8 mouse cellular contexts compared by ENCODE assay signal in genomic region chr10:63428243-63429022, GRCm38 (mm10). TPM values are rescaled to one million over a fixed set of nuclear protein-coding genes. Genes with fewer than 3 reads are reported as not detected.
A peak's percentile ranks its signal among the peaks of the same experiment; 100 is the strongest.
DNase-seq lines count a peak whose midpoint lies in the region; ATAC-seq and TF ChIP-seq lines count a peak whose summit lies in the region.

No protein-coding gene starts in this region.

- peak; percentile 31 for DNase-seq in kidney, adult 9 months
- no peak for DNase-seq in kidney, adult 11 months
- DNase-seq in adrenal gland, postnatal 36 days: peak; percentile 30 to 45
- DNase-seq in heart, postnatal 4 days: peak; percentile 36
- DNase-seq in left cerebral cortex, postnatal 36 days (ENCODE audit: low spot score in 2 of 2): peak; percentile 32 to 43
- peak; percentile 26 to 73 for DNase-seq in spleen, postnatal 4 days (ENCODE audit: low spot score in 2 of 2)

- no peak overlapping the region for H3K27ac ChIP-seq in embryonic fibroblast, embryonic 13.5 days (ENCODE audit: insufficient read depth, low read length)

- TF ChIP-seq CTCF in embryonic fibroblast, embryonic 13.5 days (IDR thresholded peaks at IDR 0.05; ENCODE audit: borderline replicate concordance, insufficient read depth, low read length): no peak

- peak overlapping the region; percentile 66 for H3K4me3 ChIP-seq in embryonic fibroblast, embryonic 13.5 days (ENCODE audit: insufficient read depth, low read length)

- ATAC-seq in megakaryocyte progenitor cell, adult 5-6 weeks (replicated peaks; ENCODE audit: poor library complexity): peak; percentile 26

- H3K4me1 ChIP-seq in embryonic fibroblast, embryonic 13.5 days (ENCODE audit: control insufficient read depth, insufficient read depth, low read length): no peaks in the 10 kb centered on the region

- intact Hi-C loops in left cerebral cortex, postnatal 36 days (cut with DNase I): no loop called here

- no peak for TF ChIP-seq POLR2A in embryonic fibroblast, embryonic 13.5 days (IDR thresholded peaks at IDR 0.05; ENCODE audit: low read depth, low read length)

RNA-seq across cellular contexts. Expression of gene Ctnna3, which starts 1.5 kb away (rescaled TPM):
- 1 to 10 TPM in 1 of 2 experiments, under 1 TPM in 1; 0.63 to 1.1 TPM for total RNA-seq in adrenal gland, postnatal 36 days (2021)
- 0.14 TPM in 1 of 2 replicates, not detected in the other for polyA plus RNA-seq in embryonic fibroblast, embryonic 13.5 days (2011; ENCODE audit: insufficient read length, low read depth, missing spikeins)
- 10 to 100 TPM; 81.4 to 88.7 TPM for total RNA-seq in heart, postnatal 4 days (2021)
- 1 to 10 TPM; 1.8 to 2.7 TPM for total RNA-seq in left cerebral cortex, postnatal 36 days (2021)
- total RNA-seq in megakaryocyte progenitor cell, adult 5-6 weeks (2015): not detected in 2 replicates
- total RNA-seq in megakaryocyte progenitor cell, adult 5-6 weeks (2017): not detected in 2 replicates

RNA-seq across cellular contexts. Expression of gene Gm7075, which starts 6.8 kb away (rescaled TPM):
- total RNA-seq in adrenal gland, postnatal 36 days (2021): not detected
- polyA plus RNA-seq in embryonic fibroblast, embryonic 13.5 days (2011; ENCODE audit: insufficient read length, low read depth, missing spikeins): not detected in 2 replicates
- not detected for total RNA-seq in heart, postnatal 4 days (2021)
- total RNA-seq in left cerebral cortex, postnatal 36 days (2021): not detected
- not detected in 2 replicates for total RNA-seq in megakaryocyte progenitor cell, adult 5-6 weeks (2015)
- not detected in 2 replicates for total RNA-seq in megakaryocyte progenitor cell, adult 5-6 weeks (2017)

RNA-seq across cellular contexts. Expression of gene Dnajc12, which starts 46.2 kb away (rescaled TPM):
- 10 to 100 TPM; 16.0 to 19.1 TPM for total RNA-seq in adrenal gland, postnatal 36 days (2021)
- polyA plus RNA-seq in embryonic fibroblast, embryonic 13.5 days (2011; ENCODE audit: insufficient read length, low read depth, missing spikeins): 3.5 and 4.6 TPM in 2 replicates
- total RNA-seq in heart, postnatal 4 days (2021): 1 to 10 TPM; 5.5 to 8.7 TPM
- total RNA-seq in left cerebral cortex, postnatal 36 days (2021): 10 to 100 TPM; 21.7 to 22.0 TPM
- 7.4 and 15.1 TPM in 2 replicates for total RNA-seq in megakaryocyte progenitor cell, adult 5-6 weeks (2015)
- total RNA-seq in megakaryocyte progenitor cell, adult 5-6 weeks (2017): 5.3 and 5.9 TPM in 2 replicates

RNA-seq across cellular contexts. Expression of gene Sirt1, which starts 46.9 kb away (rescaled TPM):
- 10 to 100 TPM; 19.1 to 21.4 TPM for total RNA-seq in adrenal gland, postnatal 36 days (2021)
- 12.6 and 14.4 TPM in 2 replicates for polyA plus RNA-seq in embryonic fibroblast, embryonic 13.5 days (2011; ENCODE audit: insufficient read length, low read depth, missing spikeins)
- 10 to 100 TPM; 13.2 to 14.3 TPM for total RNA-seq in heart, postnatal 4 days (2021)
- total RNA-seq in left cerebral cortex, postnatal 36 days (2021): 10 to 100 TPM; 12.4 to 16.1 TPM
- total RNA-seq in megakaryocyte progenitor cell, adult 5-6 weeks (2015): 44.1 and 50.3 TPM in 2 replicates
- 35.1 and 38.2 TPM in 2 replicates for total RNA-seq in megakaryocyte progenitor cell, adult 5-6 weeks (2017)

Comparison
In these comparisons a context has a peak if more than half of its experiments do, and no peak if none do; other contexts are left out.
1. RNA of gene Ctnna3, which starts 1.5 kb away (total RNA-seq): 81.4 to 88.7 TPM in heart, postnatal 4 days; 1.8 to 2.7 TPM in left cerebral cortex, postnatal 36 days, 0.63 to 1.1 TPM in adrenal gland, postnatal 36 days and not detected in megakaryocyte progenitor cell, adult 5-6 weeks; every median in the first group is over 10 times any median in the second.